Mouse (Mus musculus) liver, postnatal 0 days (tissue): ENCODE data around the gene Coasy. TPM values are rescaled to one million over a fixed set of nuclear protein-coding genes. Genes with fewer than 3 reads are reported as not detected.

Experiments
- ATAC-seq: fragments of 200-750 bp; cut with Nextera tagmentation; 2 replicates; pipeline ENCODE4 v1.8.0; 2017; ENCODE audit warnings: mild to moderate bottlenecking, moderate library complexity
- DNase-seq: peaks from one replicate; pipeline ENCODE4 v3.0.0-alpha.2; 2016
- H3K27ac ChIP-seq: fragments of 300-500 bp; sonication (generic); 2 replicates; pipeline ENCODE4 v1.5.1; 2014; ENCODE audit warnings: antibody characterized with exemption, moderate library complexity, mild to moderate bottlenecking, low read depth
- H3K27me3 ChIP-seq: fragments of 300-500 bp; sonication (generic); 2 replicates; pipeline ENCODE4 v1.6.1; 2014; ENCODE audit warnings: low read length, control low read depth, mixed read lengths; ENCODE audit not compliant: insufficient read depth
- H3K36me3 ChIP-seq: fragments of 300-500 bp; sonication (generic); replicated peaks from 2 replicates; pipeline ENCODE4 v1.6.1; 2014; ENCODE audit warnings: mild to moderate bottlenecking, control low read depth, low read length, moderate library complexity, mixed read lengths; ENCODE audit not compliant: insufficient read depth
- H3K4me1 ChIP-seq: fragments of 300-500 bp; sonication (generic); 2 replicates; pipeline ENCODE4 v1.6.1; 2014; ENCODE audit warnings: antibody characterized with exemption, mild to moderate bottlenecking, control low read depth; ENCODE audit not compliant: insufficient read depth
- H3K4me2 ChIP-seq: fragments of 300-500 bp; sonication (generic); 2 replicates; pipeline ENCODE4 v1.6.1; 2014; ENCODE audit warnings: low read depth, mild to moderate bottlenecking, low read length, moderate library complexity, mixed read lengths
- H3K4me3 ChIP-seq: fragments of 300-500 bp; sonication (generic); 2 replicates; pipeline ENCODE4 v1.5.1; 2014; ENCODE audit warnings: low read depth, low read length
- H3K9ac ChIP-seq: fragments of 300-500 bp; sonication (generic); replicated peaks from 2 replicates; pipeline ENCODE4 v1.6.1; 2014; ENCODE audit warnings: mild to moderate bottlenecking, moderate library complexity
- H3K9me3 ChIP-seq: fragments of 300-500 bp; sonication (generic); 2 replicates; pipeline ENCODE4 v1.6.1; 2016; ENCODE audit warnings: mild to moderate bottlenecking, control low read depth, low read length, mixed read lengths
- CTCF ChIP-seq: sonication (generic); IDR thresholded peaks from 2 replicates; pipeline ENCODE4 v1.5.1; 2016; ENCODE audit warnings: antibody characterized with exemption, low read depth
- EP300 ChIP-seq: IDR thresholded peaks from 2 replicates; pipeline ENCODE4 v1.6.1; 2016; ENCODE audit warnings: antibody characterized with exemption, low read depth, mild to moderate bottlenecking
- WGBS: fragments of 180-500 bp; shearing (Covaris S2); extraction: QIAGEN DNeasy Blood & Tissue Kit; methylation state at CpG from one replicate; pipeline ENCODE4 v1.1.7; 2014; ENCODE audit not compliant: insufficient replicate concordance; 5-methylcytosine and 5-hydroxymethylcytosine counted together
- polyA plus RNA-seq: library from polyadenylated mRNA; unstranded; fragments of >200 nt; fragmentation: Nextera tagmentation; extraction: Ambion mirVana; gene quantifications from 2 replicates; pipeline ENCODE4 v1.2.1, GENCODE M21; 2015

Gene Coasy
- polyA plus RNA-seq, 1 experiment from 2014 or later = 42.9 TPM

GRCm38 (mm10) chr11:101061049-101061448 lies 21.3 kb upstream of the Coasy start:
- no peak overlapping the region for H3K27ac ChIP-seq
- no peaks in the 10 kb centered on the region for H3K27me3 ChIP-seq
- TF ChIP-seq CTCF (no peak), EP300 (no peak)
- H3K9me3 ChIP-seq = no peaks in the 10 kb centered on the region
- no peak overlapping the region for H3K4me3 ChIP-seq
- peaks cover 44% of the 10 kb centered on the region for H3K4me1 ChIP-seq
- no peak overlapping the region for H3K9ac ChIP-seq
- DNase-seq (no peak), ATAC-seq (no peak)
- H3K4me2 ChIP-seq = no peak overlapping the region
- H3K36me3 ChIP-seq = peaks cover 40% of the 10 kb centered on the region
- WGBS = 86% methylated on average over 5 of the region's 5 CpGs

- H3K36me3 ChIP-seq = peaks cover 27% of the 10 kb centered on the region
- H3K9me3 ChIP-seq = no peaks in the 10 kb centered on the region
- ATAC-seq (no peak), DNase-seq (no peak)
- H3K27me3 ChIP-seq = no peaks in the 10 kb centered on the region
- no peak overlapping the region for H3K4me3 ChIP-seq
- 72% methylated on average over 12 of the region's 12 CpGs for WGBS
- no peak overlapping the region for H3K4me2 ChIP-seq
- H3K9ac ChIP-seq = peak overlapping the region; percentile 58; the same call in 1 of the 2 replicates
- peak overlapping the region; percentile 98 for H3K27ac ChIP-seq
- peaks cover 50% of the 10 kb centered on the region for H3K4me1 ChIP-seq
- TF ChIP-seq CTCF = peak; percentile 27; the same call in 1 of the 2 replicates
- no peak for TF ChIP-seq EP300
Measured at GRCm38 (mm10) chr11:101062165-101062884, 20.0 kb upstream of the Coasy start.

DNA sequence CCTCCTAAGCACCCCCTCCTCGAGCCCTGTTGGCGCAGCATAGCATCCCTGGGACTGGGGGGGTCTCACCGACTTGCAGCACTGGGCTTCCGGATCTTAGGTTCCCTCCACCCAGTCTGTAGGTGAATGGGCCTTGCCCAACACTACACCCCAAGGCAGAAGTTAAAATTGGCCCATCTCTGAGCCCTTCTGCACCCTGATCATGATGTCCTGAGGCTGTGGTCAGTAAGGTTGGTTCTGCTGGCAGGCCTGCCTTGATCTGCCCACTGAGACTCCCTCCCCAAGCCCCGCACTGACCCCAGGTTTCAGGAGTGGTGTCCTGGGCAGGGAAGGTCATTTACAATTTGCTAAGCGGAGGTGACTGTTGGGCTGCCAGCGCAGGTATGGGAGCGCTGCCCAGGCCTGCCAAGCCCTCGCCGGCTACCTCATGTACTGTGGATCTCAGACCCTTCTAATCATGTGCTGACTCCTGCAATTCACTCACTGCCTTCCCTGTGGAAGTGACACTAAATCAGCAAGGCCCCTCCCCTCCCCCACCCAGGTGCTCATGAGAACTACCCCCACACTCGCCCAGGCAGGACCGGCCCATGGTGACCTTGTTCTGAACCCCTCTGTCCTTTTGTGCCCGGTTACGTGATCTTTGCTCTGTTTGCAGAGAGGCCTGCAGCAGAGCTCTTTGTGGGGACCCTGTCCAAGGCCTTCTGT lies 19.2 kb upstream of the Coasy start:
- H3K27me3 ChIP-seq = no peaks in the 10 kb centered on the region
- peaks cover 22% of the 10 kb centered on the region for H3K36me3 ChIP-seq
- peaks cover 50% of the 10 kb centered on the region for H3K4me1 ChIP-seq
- ATAC-seq (no peak), DNase-seq (peak; percentile 72)
- H3K9ac ChIP-seq = peak overlapping the region; percentile 58
- H3K9me3 ChIP-seq = no peaks in the 10 kb centered on the region
- 53% methylated on average over 14 of the region's 14 CpGs for WGBS
- peak overlapping the region; percentile 58 for H3K4me2 ChIP-seq
- TF ChIP-seq EP300 (no peak), CTCF (no peak)
- peak overlapping the region; percentile 98 for H3K27ac ChIP-seq
- 0 out of 2 replicates have a peak overlapping the region, but pooled peaks have one; percentile 1 for H3K4me3 ChIP-seq

GRCm38 (mm10) chr11:101063676-101064327 lies 18.6 kb upstream of the Coasy start:
- Histone ChIP-seq H3K27ac (peak overlapping the region; percentile 98), H3K36me3 (peaks cover 16% of the 10 kb centered on the region), H3K4me2 (peak overlapping the region; percentile 58), H3K4me3 (peak overlapping the region; percentile 1; the same call in 1 of the 2 replicates), H3K4me1 (peaks cover 50% of the 10 kb centered on the region), H3K9me3 (no peaks in the 10 kb centered on the region), H3K27me3 (no peaks in the 10 kb centered on the region), H3K9ac (peak overlapping the region; percentile 58)
- TF ChIP-seq CTCF (no peak), EP300 (peak; percentile 93)
- peak; percentile 87 for DNase-seq
- ATAC-seq = peak; percentile 93
- WGBS = 3% methylated on average over 12 of the region's 12 CpGs

GRCm38 (mm10) chr11:101064462-101064861 lies 17.9 kb upstream of the Coasy start:
- H3K9me3 ChIP-seq = no peaks in the 10 kb centered on the region
- H3K27ac ChIP-seq = peak overlapping the region; percentile 98
- ATAC-seq (no peak), DNase-seq (no peak)
- TF ChIP-seq EP300 = no peak
- H3K27me3 ChIP-seq = no peaks in the 10 kb centered on the region
- peaks cover 53% of the 10 kb centered on the region for H3K4me1 ChIP-seq
- peaks cover 11% of the 10 kb centered on the region for H3K36me3 ChIP-seq
- peak overlapping the region; percentile 58; the same call in 1 of the 2 replicates for H3K9ac ChIP-seq
- H3K4me3 ChIP-seq = no peak overlapping the region
- WGBS = 66% methylated on average over 4 of the region's 4 CpGs
- peak overlapping the region; percentile 58 for H3K4me2 ChIP-seq

GRCm38 (mm10) chr11:101065002-101065401 lies 17.4 kb upstream of the Coasy start:
- 68% methylated on average over 9 of the region's 9 CpGs for WGBS
- H3K4me2 ChIP-seq = no peak overlapping the region
- H3K27ac ChIP-seq = peak overlapping the region; percentile 98

More at GRCm38 (mm10) chr11:101065002-101065401, 17.4 kb upstream of the Coasy start:
- Histone ChIP-seq H3K36me3 (peaks cover 11% of the 10 kb centered on the region), H3K27me3 (no peaks in the 10 kb centered on the region), H3K4me1 (peaks cover 54% of the 10 kb centered on the region), H3K4me3 (no peak overlapping the region), H3K9me3 (no peaks in the 10 kb centered on the region), H3K9ac (no peak overlapping the region)
- no peak for TF ChIP-seq EP300
- no peak for TF ChIP-seq CTCF
- DNase-seq (no peak), ATAC-seq (no peak)
